Mouse (Mus musculus): Measurements from ENCODE around the gene Gm10320. TPM values are rescaled to one million over a fixed set of nuclear protein-coding genes. Genes with fewer than 3 reads are reported as not detected.

Gm10320 gene
- total RNA-seq, 1 experiment, result 8.9 TPM

DNA sequence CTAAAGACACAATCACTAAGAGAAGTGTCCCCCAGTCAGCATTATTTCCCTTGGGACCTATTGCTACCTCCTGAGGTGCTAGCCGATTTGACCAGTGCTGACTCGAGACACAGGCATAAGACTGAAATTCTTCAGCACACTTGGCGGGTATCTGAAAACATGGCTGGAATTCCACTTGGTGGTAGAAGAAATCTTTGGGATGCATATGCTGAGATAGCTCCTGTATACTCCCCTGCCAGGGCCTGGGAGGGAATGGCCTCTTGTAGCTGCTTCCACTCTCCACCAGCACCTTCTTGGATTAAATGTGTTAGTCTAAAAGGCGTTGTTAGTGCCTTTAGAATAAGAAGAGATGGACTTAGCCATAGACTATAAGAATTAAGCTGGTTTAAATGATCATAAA is 50.8 kb downstream of the Gm10320 start:
- in situ Hi-C loops (cut with MboI; ENCODE audit: low sequenced_read_pairs in 2 of 2, unreplicated experiment in 2 of 2), result no loop called here
- no peak overlapping the region for H3K9ac ChIP-seq (ENCODE audit: insufficient read depth, low read depth, low read length, poor library complexity, severe bottlenecking)
- H3K36me3 ChIP-seq (ENCODE audit: control insufficient read depth, insufficient read depth, low read length, poor library complexity, severe bottlenecking), result no peaks in the 10 kb centered on the region
- DNase-seq (ENCODE audit: low read depth, low spot score), result no peak
- H3K27ac ChIP-seq (ENCODE audit: insufficient read depth, low read depth, low read length, poor library complexity, severe bottlenecking), result no peak overlapping the region
- peak overlapping the region in 1 of 2 experiments; percentile 44; a peak in 1 of 4 replicates for H3K4me3 ChIP-seq (ENCODE audit: insufficient read depth in 1 of 2, low read depth in 1 of 2, low read length in 2 of 2, poor library complexity in 1 of 2, severe bottlenecking in 1 of 2)
- TF ChIP-seq ZC3H11A (IDR thresholded peaks at IDR 0.05; ENCODE audit: borderline replicate concordance, low read depth, low read length), result no peak
- no peak for TF ChIP-seq MAFK (IDR thresholded peaks at IDR 0.05; ENCODE audit: insufficient read depth, low read depth, low read length)
- no peak for TF ChIP-seq ZNF384 (IDR thresholded peaks at IDR 0.05; ENCODE audit: low read depth, low read length)
- no peak for TF ChIP-seq CHD2 (IDR thresholded peaks at IDR 0.05; ENCODE audit: low read depth, low read length)
- no peak for TF ChIP-seq HCFC1 (IDR thresholded peaks at IDR 0.05; ENCODE audit: borderline replicate concordance, insufficient read depth, low read length)
- no peaks in the 10 kb centered on the region for H3K9me3 ChIP-seq (ENCODE audit: control insufficient read depth, insufficient read depth, low read depth, low read length)
- peaks cover 0 to 4% of the 10 kb centered on the region in 2 experiments; a peak in 2 of 4 replicates for H3K4me1 ChIP-seq (ENCODE audit: control insufficient read depth in 2 of 2, insufficient read depth in 2 of 2, low read length in 2 of 2, poor library complexity in 1 of 2)

- DNase-seq (ENCODE audit: low read depth, low spot score), result no peak
- peaks cover 0 to 4% of the 10 kb centered on the region in 2 experiments; a peak in 2 of 4 replicates for H3K4me1 ChIP-seq (ENCODE audit: control insufficient read depth in 2 of 2, insufficient read depth in 2 of 2, low read length in 2 of 2, poor library complexity in 1 of 2)
- no peak overlapping the region for H3K9ac ChIP-seq (ENCODE audit: insufficient read depth, low read depth, low read length, poor library complexity, severe bottlenecking)
- no peaks in the 10 kb centered on the region for H3K9me3 ChIP-seq (ENCODE audit: control insufficient read depth, insufficient read depth, low read depth, low read length)
- no peaks in the 10 kb centered on the region for H3K36me3 ChIP-seq (ENCODE audit: control insufficient read depth, insufficient read depth, low read length, poor library complexity, severe bottlenecking)
- no peak overlapping the region for H3K27ac ChIP-seq (ENCODE audit: insufficient read depth, low read depth, low read length, poor library complexity, severe bottlenecking)
- in situ Hi-C loops (cut with MboI; ENCODE audit: low sequenced_read_pairs in 2 of 2, unreplicated experiment in 2 of 2), result no loop called here
- peak overlapping the region in 1 of 2 experiments; percentile 44; a peak in 1 of 4 replicates for H3K4me3 ChIP-seq (ENCODE audit: insufficient read depth in 1 of 2, low read depth in 1 of 2, low read length in 2 of 2, poor library complexity in 1 of 2, severe bottlenecking in 1 of 2)
- TF ChIP-seq MAFK (IDR thresholded peaks at IDR 0.05; ENCODE audit: insufficient read depth, low read depth, low read length) (no peak), ZC3H11A (IDR thresholded peaks at IDR 0.05; ENCODE audit: borderline replicate concordance, low read depth, low read length) (no peak), ZNF384 (IDR thresholded peaks at IDR 0.05; ENCODE audit: low read depth, low read length) (no peak), CHD2 (IDR thresholded peaks at IDR 0.05; ENCODE audit: low read depth, low read length) (no peak), HCFC1 (IDR thresholded peaks at IDR 0.05; ENCODE audit: borderline replicate concordance, insufficient read depth, low read length) (no peak)
Measured at GRCm38 (mm10) chr13:98440293-98440952, 51.4 kb downstream of the Gm10320 start.

Other genes starting within 250 kb of the Gm10320 start
- 33.4 and 38.9 TPM in 2 replicates for gene Utp15, start 229.0 kb downstream of the Gm10320 start, total RNA-seq (2012; rRNA removed)
- 7.7 and 10.8 TPM in 2 replicates for gene Ankra2, start 228.9 kb downstream of the Gm10320 start, total RNA-seq (2012; rRNA removed)
- not detected in 2 replicates for gene Gm21976, start 212.1 kb downstream of the Gm10320 start, total RNA-seq (2012; rRNA removed)
- gene Btf3, start 175.0 kb downstream of the Gm10320 start, total RNA-seq (2012; rRNA removed), result 742 and 844 TPM in 2 replicates
- 0.16 and 0.22 TPM in 2 replicates for gene Foxd1, start 137.8 kb downstream of the Gm10320 start, total RNA-seq (2012; rRNA removed)
- gene Tmem174, start 145.4 kb upstream of the Gm10320 start, total RNA-seq (2012; rRNA removed), result not detected in 2 replicates
- 0.21 TPM in 1 of 2 replicates, not detected in the other for gene Tmem171, start 202.8 kb upstream of the Gm10320 start, total RNA-seq (2012; rRNA removed)

All from ES-E14 (cell line).